ENCODE assay signal across 11 mouse cellular contexts in genomic region chr11:63988991-63989860, GRCm38 (mm10).
DNase-seq lines count a peak whose midpoint lies in the region; ATAC-seq lines count a peak whose summit lies in the region.
"Had no signal": no experiment of that assay in that cellular context is flagged by ENCODE, and none has a peak within 500 bp of the region (broad histone marks: within the 10 kb centered on the region; RNA-seq: fewer than 3 reads in every experiment).

No protein-coding gene starts in this region.

- H3K4me1 ChIP-seq in heart, embryonic 16.5 days (ENCODE audit: control insufficient read depth, insufficient read depth, low read length) = peaks cover 5% of the 10 kb centered on the region
- H3K4me1 ChIP-seq in midbrain, embryonic 10.5 days = peaks cover 4% of the 10 kb centered on the region; the same call in 1 of the 2 replicates
- H3K4me1 ChIP-seq: midbrain, embryonic 15.5 days had no signal

- WGBS in heart, embryonic 16.5 days = 68% methylated on average over 9 of the region's 9 CpGs
- WGBS in midbrain, embryonic 10.5 days = 89% methylated on average over 9 of the region's 9 CpGs

- H3K9me3 ChIP-seq in heart, embryonic 16.5 days (replicated peaks; ENCODE audit: control insufficient read depth, low read length) = no peaks in the 10 kb centered on the region
- no peaks in the 10 kb centered on the region for H3K9me3 ChIP-seq in midbrain, embryonic 10.5 days (replicated peaks)
- H3K9me3 ChIP-seq: limb, embryonic 10.5 days; midbrain, embryonic 15.5 days had no signal

- ATAC-seq in heart, embryonic 16.5 days (replicated peaks; ENCODE audit: extremely low read depth, insufficient read depth, low FRiP score) = peak; percentile 54; the same call in 1 of the 2 replicates
- ATAC-seq: intestine, postnatal 0 days; midbrain, embryonic 15.5 days had no signal

- no peaks in the 10 kb centered on the region for H3K27me3 ChIP-seq in heart, embryonic 16.5 days (ENCODE audit: control insufficient read depth, insufficient read depth, low read length)
- H3K27me3 ChIP-seq in midbrain, embryonic 10.5 days (ENCODE audit: low read depth, poor library complexity, severe bottlenecking) = no peaks in the 10 kb centered on the region
- H3K27me3 ChIP-seq: midbrain, embryonic 15.5 days had no signal

- 0 out of 2 replicates have a peak, but pooled peaks cover 3% of the 10 kb centered on the region for H3K36me3 ChIP-seq in heart, embryonic 16.5 days (ENCODE audit: control insufficient read depth, insufficient read depth)
- H3K36me3 ChIP-seq in midbrain, embryonic 10.5 days = peaks cover 3% of the 10 kb centered on the region; the same call in 1 of the 2 replicates
- H3K36me3 ChIP-seq: midbrain, embryonic 15.5 days had no signal

- peak overlapping the region; percentile 41 for H3K27ac ChIP-seq in heart, embryonic 16.5 days (ENCODE audit: low read length)
- no peak overlapping the region for H3K27ac ChIP-seq in midbrain, embryonic 10.5 days (replicated peaks)
- H3K27ac ChIP-seq: limb, embryonic 10.5 days; midbrain, embryonic 15.5 days had no signal

- H3K9ac ChIP-seq in heart, embryonic 16.5 days (ENCODE audit: low read length) = no peak overlapping the region
- H3K9ac ChIP-seq: midbrain, embryonic 15.5 days had no signal

- no peak overlapping the region for H3K4me2 ChIP-seq in heart, embryonic 16.5 days (ENCODE audit: low read depth, low read length)
- H3K4me2 ChIP-seq: midbrain, embryonic 15.5 days had no signal

- H3K4me3 ChIP-seq in heart, embryonic 16.5 days (ENCODE audit: low read length) = no peak overlapping the region
- no peak overlapping the region for H3K4me3 ChIP-seq in midbrain, embryonic 10.5 days
- H3K4me3 ChIP-seq: limb, embryonic 10.5 days; midbrain, embryonic 15.5 days had no signal

- peak; percentile 12 for DNase-seq in adrenal gland, adult 2 months
- no peak for DNase-seq in adrenal gland, adult 8-10 months
- no peak for DNase-seq in heart, postnatal 36 days
- DNase-seq in retina, postnatal 1 day = peak; percentile 22
- DNase-seq in retina, embryonic 14.5 days (ENCODE audit: low spot score) = no peak
- peak; percentile 36 for DNase-seq in thymus, postnatal 14 days
- DNase-seq in midbrain, embryonic 10.5 days (ENCODE audit: low spot score) = no peak

- intact Hi-C loops in heart, postnatal 36 days (cut with DNase I) = no loop called here

Comparison
In these comparisons a context has a peak if more than half of its experiments do, and no peak if none do; other contexts are left out.
1. DNase-seq: peak in adrenal gland, adult 2 months (single experiment), retina, postnatal 1 day (single experiment) and thymus, postnatal 14 days (single experiment); none in adrenal gland, adult 8-10 months (single experiment), heart, postnatal 36 days (0 of 2), retina, embryonic 14.5 days (single experiment) and midbrain, embryonic 10.5 days (single experiment).